Mouse (Mus musculus): ENCODE results near the gene Acox3. TPM values are rescaled to one million over a fixed set of nuclear protein-coding genes. Genes with fewer than 3 reads are reported as not detected.
A peak's percentile ranks its signal among the peaks of the same experiment; 100 is the strongest.

Acox3 gene
- total RNA-seq, 2 experiments from 2014 or later = 24.2 to 26.1 TPM

DNA sequence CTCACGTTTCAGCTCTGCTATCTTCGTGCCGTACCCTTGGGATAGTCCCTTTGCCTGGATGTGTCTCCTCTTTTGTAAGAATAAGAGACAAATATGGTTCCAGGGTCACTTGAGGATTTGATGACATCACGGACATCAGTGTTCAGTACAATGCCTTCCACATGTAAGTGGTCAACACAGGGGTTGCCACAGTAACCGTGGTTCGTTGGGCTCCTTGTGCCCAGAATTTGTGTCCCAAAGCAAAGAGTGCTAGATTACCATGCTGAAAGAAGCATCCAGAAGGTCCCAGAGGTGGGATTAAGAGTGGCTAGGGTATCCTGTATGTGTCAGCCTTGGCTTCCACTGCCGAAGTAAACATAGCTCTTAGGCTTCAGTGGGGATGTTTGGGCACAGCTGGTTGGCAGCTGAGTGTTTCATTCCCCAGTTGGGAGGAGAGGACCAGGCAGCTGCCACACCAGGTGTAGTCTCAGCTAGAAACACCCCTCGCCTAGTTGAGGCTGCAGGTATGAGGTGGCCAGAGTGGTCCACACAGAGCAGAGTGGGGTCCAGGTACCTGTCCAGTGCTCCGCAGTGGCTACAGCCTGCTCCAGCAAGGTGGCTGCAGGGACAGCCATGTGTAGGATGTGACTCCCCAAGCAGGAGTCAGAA is 60.7 kb downstream of the Acox3 start:
- no peak for DNase-seq
- intact Hi-C loops (cut with DNase I) = no loop called here

DNA sequence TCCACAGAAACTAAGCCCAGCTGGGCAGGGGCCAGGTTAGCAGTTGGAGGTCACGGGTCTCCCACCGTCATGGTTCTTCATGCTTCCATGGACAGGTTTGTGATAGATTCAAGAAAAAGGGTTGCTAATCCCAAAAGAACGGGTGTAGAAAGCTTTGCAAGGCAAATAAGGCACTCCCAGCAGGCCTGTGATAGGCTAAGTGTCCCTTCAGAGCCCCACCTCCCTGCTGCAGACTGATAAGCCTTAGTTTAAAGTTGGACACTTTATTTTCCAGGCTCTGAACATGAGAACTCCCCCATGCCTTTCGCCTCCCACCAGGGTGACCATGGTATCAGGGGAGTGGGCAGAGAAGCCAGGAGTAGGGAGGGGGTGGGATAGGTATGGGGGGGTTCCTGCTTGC is 61.2 kb downstream of the Acox3 start:
- no peak for DNase-seq
- intact Hi-C loops (cut with DNase I) = no loop called here

DNA sequence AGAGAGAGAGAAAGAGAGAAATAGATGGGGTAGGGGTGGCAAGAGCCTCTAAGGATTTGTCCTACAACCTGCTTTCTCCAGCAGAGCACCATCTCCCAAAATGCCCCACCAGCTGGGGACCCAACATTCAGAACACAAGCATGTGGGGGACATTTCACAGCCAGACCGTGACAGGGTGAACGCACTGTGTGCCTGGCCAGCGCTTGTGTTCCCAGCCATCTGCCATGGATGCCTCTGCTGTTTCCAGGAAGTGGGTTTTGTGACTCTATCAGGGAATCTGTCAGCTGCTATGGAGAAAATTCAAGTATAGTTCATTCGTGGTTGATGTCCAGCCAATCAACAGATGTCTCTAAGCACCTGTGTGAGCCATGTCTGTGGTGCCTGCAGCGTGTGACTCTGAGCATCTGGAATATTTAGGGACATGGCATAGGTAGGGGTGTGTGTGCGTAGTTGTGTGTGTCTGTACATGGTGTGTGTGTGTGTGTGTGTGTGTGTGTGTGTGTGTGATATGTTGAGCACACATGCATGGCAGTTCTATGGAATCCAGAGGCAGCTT is 63.2 kb downstream of the Acox3 start:
- intact Hi-C loops (cut with DNase I) = no loop called here
- DNase-seq = no peak

DNA sequence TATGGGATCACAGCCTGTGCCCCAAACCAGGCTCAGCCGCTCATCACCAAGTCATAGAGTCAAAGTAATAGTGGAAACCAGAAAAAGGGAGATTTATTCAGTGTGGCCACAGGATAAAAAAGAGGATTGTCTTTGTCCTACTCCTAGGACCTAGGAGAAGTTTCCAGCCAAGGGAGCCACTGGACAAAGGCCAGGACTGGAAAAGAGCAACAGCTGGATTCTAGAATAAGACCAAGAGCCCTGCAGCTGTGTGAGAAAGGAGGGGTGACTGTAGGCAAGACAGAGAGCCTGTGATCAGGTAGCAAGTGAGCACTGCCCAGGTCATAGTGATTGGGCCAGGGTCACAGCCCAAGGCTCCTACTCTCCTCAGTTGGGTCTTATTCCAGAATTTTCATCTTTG is 64.1 kb downstream of the Acox3 start:
- no peak for DNase-seq
- intact Hi-C loops (cut with DNase I) = no loop called here

DNA sequence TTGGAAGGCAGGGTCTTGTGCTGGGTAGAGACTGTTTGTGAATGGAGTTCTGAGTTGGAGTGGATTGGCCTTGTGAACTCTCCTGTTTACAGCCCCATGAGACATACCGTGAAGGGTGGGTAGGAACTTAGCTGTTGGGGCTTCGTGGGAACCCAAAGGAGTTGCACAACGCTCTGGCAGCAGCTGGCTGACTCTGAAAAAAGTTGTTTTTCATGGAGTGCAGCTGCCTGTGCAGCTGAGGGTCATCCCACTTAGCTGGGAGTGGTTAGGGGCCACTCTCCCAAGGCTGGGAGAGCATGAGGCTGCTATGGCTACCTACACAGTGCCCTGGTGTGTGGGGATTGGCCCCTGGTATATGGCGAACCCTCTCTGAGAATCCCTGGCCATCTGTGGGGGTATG is 64.7 kb downstream of the Acox3 start:
- DNase-seq = no peak
- intact Hi-C loops (cut with DNase I) = no loop called here

DNA sequence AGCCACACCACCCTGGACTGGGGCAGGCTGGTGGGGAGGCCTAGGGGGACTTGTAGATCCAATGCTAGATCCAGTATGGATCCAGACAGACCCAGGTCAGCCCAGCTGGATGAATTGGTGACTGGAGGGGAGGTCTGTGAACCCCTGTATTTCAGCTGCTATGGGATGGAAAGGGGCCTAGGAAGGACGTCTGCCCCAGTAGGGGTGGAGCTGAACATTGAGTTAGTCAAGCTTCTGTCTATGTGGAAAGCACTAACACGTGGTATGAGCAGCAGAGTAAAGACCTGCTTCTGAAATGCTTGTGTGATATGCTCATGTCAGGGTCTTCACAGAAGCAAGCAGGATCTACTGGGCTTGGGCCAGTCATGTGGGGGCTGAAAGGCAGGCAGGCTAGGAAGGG is 65.4 kb downstream of the Acox3 start:
- intact Hi-C loops (cut with DNase I) = no loop called here
- DNase-seq = no peak

DNA sequence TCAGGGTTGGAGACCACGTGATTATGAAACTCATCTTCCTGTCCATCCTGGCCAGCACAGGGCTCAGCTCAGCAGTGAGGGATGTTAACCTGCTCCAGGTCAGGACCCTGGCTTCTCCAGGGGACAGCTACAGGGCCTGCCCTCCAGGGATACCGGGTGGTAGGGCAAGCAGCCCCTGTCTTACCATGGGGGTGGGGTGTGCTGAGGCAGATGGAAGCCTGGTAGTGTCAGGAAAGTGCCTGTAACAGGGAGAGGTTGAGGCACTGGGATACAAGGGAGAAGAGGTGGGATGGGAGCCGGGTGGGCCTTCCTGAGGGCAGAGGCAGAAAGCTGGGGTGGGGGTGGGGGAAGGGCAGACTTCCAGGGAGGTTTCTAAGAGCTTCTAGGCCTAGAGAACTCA is 69.5 kb downstream of the Acox3 start:
- intact Hi-C loops (cut with DNase I) = no loop called here
- DNase-seq = no peak

DNA sequence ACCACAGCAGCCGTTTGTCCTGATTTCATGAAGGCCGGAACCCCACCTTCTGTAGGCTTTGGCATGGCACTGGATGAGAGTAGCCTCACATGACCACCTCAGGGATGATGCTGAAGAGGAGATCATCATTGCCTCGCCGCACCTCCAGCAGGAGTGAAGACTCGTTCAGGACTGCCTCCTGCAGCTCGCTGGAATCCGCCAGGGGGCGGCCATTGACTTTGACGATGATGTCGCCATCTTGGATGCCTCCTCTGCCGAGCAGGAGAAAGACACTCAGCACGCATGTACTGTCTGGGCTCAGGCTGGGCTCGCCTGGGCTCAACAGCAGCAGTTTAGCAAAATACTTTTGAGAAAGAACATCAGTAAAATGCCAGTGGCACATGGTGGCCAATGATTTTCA is 70.0 kb downstream of the Acox3 start:
- no peak for DNase-seq
- intact Hi-C loops (cut with DNase I) = no loop called here

DNA sequence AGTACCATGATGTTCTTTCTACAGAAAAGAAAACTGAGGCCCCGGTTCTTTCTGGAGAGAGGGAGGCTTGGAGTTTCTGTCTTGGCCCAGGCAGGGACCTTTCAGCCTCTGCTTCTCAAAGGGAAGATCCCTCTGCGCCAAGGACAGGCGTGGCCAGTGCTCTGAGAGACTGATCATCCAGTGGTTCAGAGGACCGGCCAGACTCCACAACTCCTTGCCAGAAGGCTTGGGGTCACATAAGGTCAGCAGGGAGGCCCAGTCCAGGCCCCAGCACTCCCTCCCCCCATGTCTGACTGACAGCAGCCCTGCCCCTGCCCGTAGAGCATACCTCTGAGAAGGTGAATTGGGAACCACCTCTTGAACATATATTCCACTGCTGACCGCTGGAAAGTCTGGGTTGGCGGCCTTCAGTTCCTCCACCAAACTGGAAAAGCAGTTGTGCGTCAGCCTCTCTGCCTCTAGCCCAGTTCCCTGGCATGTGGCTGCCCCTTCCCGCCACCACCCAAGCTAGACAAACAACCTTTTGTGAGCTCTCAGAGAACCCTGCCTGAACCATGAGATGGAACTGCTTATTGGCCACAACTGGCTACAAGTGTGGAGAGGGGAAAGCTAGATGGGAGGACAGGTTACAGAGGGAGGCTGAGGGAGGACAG is 71.0 kb downstream of the Acox3 start:
- intact Hi-C loops (cut with DNase I) = no loop called here
- no peak for DNase-seq

DNA sequence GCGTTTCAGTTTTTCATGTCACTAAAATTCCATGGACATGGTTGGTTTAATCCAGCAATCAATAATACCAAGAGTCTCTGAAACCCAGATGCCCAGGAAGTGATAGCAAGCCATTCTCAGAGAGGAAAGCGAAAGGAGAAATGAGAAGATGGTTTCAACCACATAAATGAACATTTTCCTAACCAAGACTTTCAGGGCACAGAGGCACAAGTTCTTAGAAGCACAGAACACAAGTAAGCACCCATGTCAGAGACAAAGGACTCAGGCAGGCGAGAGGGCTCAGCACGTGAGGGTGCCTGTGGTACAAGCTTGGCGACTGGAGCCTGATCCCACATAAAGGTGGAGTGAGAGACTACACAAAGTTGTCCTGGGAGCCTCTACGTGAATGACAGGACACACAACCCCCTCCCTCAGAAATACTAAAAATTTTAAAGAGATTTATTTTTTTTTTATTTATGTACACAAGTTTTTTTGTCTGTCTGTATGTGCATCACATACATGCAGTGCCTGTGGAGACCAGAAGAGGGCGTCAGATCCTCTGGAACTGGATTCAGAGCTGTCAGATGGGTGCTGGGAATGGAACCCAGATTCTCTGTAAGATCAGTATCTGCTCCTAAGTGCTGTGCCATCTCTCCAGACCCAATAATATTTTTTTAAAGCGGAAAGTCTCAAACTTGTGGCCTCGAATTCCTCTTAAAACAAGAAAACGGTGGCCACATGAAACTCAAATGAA is 73.1 kb downstream of the Acox3 start:
- intact Hi-C loops (cut with DNase I) = no loop called here
- DNase-seq = no peak

DNA sequence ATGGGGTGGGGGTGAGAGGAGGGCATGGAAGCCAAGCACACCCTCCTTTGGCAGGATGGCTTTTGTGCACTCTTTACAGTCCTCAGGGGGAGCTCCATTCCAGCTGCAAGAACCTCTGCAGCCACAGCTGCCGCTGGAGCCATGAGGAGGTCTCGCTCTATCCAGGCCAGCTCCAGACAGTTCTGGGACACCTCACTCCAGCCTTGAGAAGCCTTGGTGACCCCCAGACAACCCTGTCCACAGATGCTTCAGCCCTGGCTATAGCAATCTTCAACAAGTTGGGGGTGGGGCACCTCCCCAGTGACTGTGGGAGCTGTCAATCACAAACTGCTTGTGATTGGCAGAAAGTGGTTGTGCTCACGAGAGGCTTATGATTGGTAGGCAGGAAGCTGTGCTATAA is 76.7 kb downstream of the Acox3 start:
- DNase-seq = no peak
- intact Hi-C loops (cut with DNase I) = no loop called here

DNA sequence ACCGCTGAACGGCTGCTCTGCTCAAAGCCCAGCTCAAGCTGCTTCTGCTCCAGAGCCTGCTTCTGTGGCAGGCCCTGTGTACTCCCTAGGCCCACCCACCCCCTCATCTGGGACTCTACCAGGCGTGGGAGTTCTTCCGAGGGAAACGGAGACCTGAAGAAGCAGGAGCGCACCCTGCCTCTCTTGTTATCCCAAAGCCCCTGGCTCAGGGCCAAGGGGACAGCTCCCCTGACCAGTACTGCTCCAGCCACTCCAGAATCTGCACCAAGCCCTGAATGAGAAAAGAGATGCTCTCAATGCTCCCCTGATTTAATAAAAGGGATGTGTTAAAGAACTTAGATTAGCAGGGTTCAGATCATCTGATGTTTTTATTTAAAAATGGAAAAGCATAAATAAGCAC is 78.4 kb downstream of the Acox3 start:
- no peak for DNase-seq
- intact Hi-C loops (cut with DNase I) = no loop called here

DNA sequence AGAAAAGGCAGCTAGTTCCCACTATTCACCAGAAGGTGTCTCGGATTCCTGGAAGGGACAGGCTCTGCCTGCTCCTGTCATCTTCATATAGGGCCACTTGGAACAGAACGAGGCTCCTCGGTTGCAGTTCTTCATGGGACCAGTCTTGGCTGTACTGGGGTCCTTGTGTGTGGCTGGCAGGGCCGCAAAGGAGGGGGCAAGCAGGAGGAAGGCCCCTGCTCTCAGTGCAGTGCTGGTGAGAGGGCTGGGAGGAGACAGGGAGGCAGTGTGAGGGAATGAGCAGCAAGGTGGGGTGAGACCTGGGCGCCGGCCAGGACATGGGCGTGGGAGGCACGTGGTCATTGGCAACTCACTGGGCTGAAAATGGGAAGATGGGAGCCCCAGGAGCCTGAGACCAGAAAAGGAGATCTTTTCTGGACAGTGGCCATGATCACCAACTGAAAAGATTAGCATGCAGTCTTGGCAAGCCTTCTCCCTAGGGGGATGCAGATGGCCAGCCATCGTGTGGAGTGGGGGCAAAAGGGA is 79.2 kb downstream of the Acox3 start:
- DNase-seq = peak; percentile 39
- intact Hi-C loops (cut with DNase I) = no loop called here

Other genes with a start within 250 kb of the Acox3 start
- gene Hmx1, start 193.9 kb upstream of the Acox3 start, total RNA-seq (2021) = not detected
- 1 to 10 TPM; 1.9 to 3.3 TPM for gene Cpz, start 57.3 kb upstream of the Acox3 start, total RNA-seq (2021)
- 10 to 100 TPM; 10.9 to 11.9 TPM for gene Trmt44, start 8.0 kb upstream of the Acox3 start, total RNA-seq (2021)
- 10 to 100 TPM; 14.9 to 17.1 TPM for gene Htra3, start 96.7 kb downstream of the Acox3 start, total RNA-seq (2021)
- gene Sh3tc1, start 156.9 kb downstream of the Acox3 start, total RNA-seq (2021) = 1 to 10 TPM; 2.2 to 2.3 TPM
- gene Ablim2, start 174.8 kb downstream of the Acox3 start, total RNA-seq (2021) = 10 to 100 TPM; 48.5 to 53.3 TPM